ENCODE assay signal across 11 mouse cellular contexts in genomic region chr6:118827560-118827959, GRCm38 (mm10).
A peak's percentile ranks its signal among the peaks of the same experiment; 100 is the strongest.
DNase-seq lines count a peak whose midpoint lies in the region; ATAC-seq and TF ChIP-seq lines count a peak whose summit lies in the region.
"Had no signal": no experiment of that assay in that cellular context is flagged by ENCODE, and none has a peak within 500 bp of the region (broad histone marks: within the 10 kb centered on the region; RNA-seq: fewer than 3 reads in every experiment).

No protein-coding gene starts in this region.

- no peaks in the 10 kb centered on the region for H3K9me3 ChIP-seq in forebrain, embryonic 10.5 days
- H3K9me3 ChIP-seq in limb, embryonic 14.5 days (ENCODE audit: control insufficient read depth, low read length) = no peaks in the 10 kb centered on the region

- H3K27ac ChIP-seq in forebrain, embryonic 10.5 days = peak overlapping the region; percentile 51
- H3K27ac ChIP-seq in limb, embryonic 14.5 days (replicated peaks; ENCODE audit: low read depth, low read length) = peak overlapping the region; percentile 48

- H3K27me3 ChIP-seq in forebrain, embryonic 10.5 days (ENCODE audit: poor library complexity, severe bottlenecking) = no peaks in the 10 kb centered on the region
- no peaks in the 10 kb centered on the region for H3K27me3 ChIP-seq in limb, embryonic 14.5 days (ENCODE audit: control insufficient read depth, insufficient read depth, low read length)

- peak; percentile 24 to 45 for DNase-seq in kidney, postnatal 4 days
- DNase-seq in kidney, adult 18-20 months = no peak
- no peak for DNase-seq in forebrain, embryonic 10.5 days (ENCODE audit: extremely low spot score, low spot score)
- DNase-seq in limb, embryonic 14.5 days (ENCODE audit: low spot score) = no peak
- DNase-seq in retina, postnatal 1 day = peak; percentile 80
- DNase-seq in urinary bladder, postnatal 25 days (ENCODE audit: low spot score) = no peak
- DNase-seq in adrenal gland, adult 2 months = no peak
- DNase-seq in left cerebral cortex, adult 9 months (ENCODE audit: low spot score in 2 of 2) = no peak
- DNase-seq: gastrocnemius, postnatal 14 days had no signal

- TF ChIP-seq POLR2A in limb, embryonic 14.5 days (IDR thresholded peaks at IDR 0.05; ENCODE audit: borderline replicate concordance, extremely low read depth, insufficient read depth, insufficient read length) = no peak

- ATAC-seq in limb, embryonic 14.5 days (ENCODE audit: low FRiP score, low read depth) = peak; percentile 42

- WGBS in forebrain, embryonic 10.5 days = 47% methylated on average over 8 of the region's 8 CpGs
- 40% methylated on average over 8 of the region's 8 CpGs for WGBS in limb, embryonic 14.5 days

- no peak overlapping the region; the same call in 1 of the 2 replicates for H3K9ac ChIP-seq in limb, embryonic 14.5 days (ENCODE audit: low read depth, low read length, severe bottlenecking)

- no peak overlapping the region for H3K4me3 ChIP-seq in forebrain, embryonic 10.5 days
- no peak overlapping the region for H3K4me3 ChIP-seq in limb, embryonic 14.5 days (replicated peaks; ENCODE audit: low read length)
- H3K4me3 ChIP-seq: megakaryocyte, embryonic 14.5 days had no signal

- no peaks in the 10 kb centered on the region for H3K36me3 ChIP-seq in forebrain, embryonic 10.5 days (replicated peaks)
- H3K36me3 ChIP-seq in limb, embryonic 14.5 days (ENCODE audit: control insufficient read depth, insufficient read depth, low read length) = no peaks in the 10 kb centered on the region
- H3K36me3 ChIP-seq: G1E had no signal

- no peak overlapping the region for H3K4me2 ChIP-seq in limb, embryonic 14.5 days (replicated peaks; ENCODE audit: low read depth, low read length, severe bottlenecking)

- peaks cover 12% of the 10 kb centered on the region for H3K4me1 ChIP-seq in forebrain, embryonic 10.5 days
- H3K4me1 ChIP-seq in limb, embryonic 14.5 days (ENCODE audit: control insufficient read depth, insufficient read depth, low read length) = peaks cover 12% of the 10 kb centered on the region

Comparison
In these comparisons a context has a peak if more than half of its experiments do, and no peak if none do; other contexts are left out.
1. DNase-seq: peak in kidney, postnatal 4 days (2 of 2) and retina, postnatal 1 day (single experiment); none in kidney, adult 18-20 months (single experiment), forebrain, embryonic 10.5 days (single experiment), limb, embryonic 14.5 days (single experiment), urinary bladder, postnatal 25 days (single experiment), adrenal gland, adult 2 months (single experiment) and left cerebral cortex, adult 9 months (0 of 2).